Mouse (Mus musculus) MEL (cell line): Measurements from ENCODE around the gene Pde8b.

Source experiments
- CTCF ChIP-seq, 3 experiments: IDR thresholded peaks in 2 of 3; conservative IDR thresholded peaks in 1 of 3; 2 replicates each; pipeline ENCODE4 v1.5.1; 2011 to 2012; ENCODE audit warnings: low read length in 3 of 3, low read depth in 2 of 3, mild to moderate bottlenecking in 2 of 3, improper control_type of control experiment in 1 of 3, inconsistent platforms in 1 of 3, mixed read lengths in 1 of 3, moderate library complexity in 1 of 3; ENCODE audit not compliant: control insufficient read depth in 1 of 3, insufficient read depth in 1 of 3, poor library complexity in 1 of 3, severe bottlenecking in 1 of 3
- EP300 ChIP-seq, 2 experiments: IDR thresholded peaks; 2 replicates each; pipeline ENCODE4 v1.6.1; 2011; ENCODE audit warnings: improper control_type of control experiment in 2 of 2, low read length in 2 of 2, low read depth in 1 of 2, mild to moderate bottlenecking in 1 of 2
- ETS1 ChIP-seq: IDR thresholded peaks from 2 replicates; pipeline ENCODE4 v1.6.1; 2012; ENCODE audit warnings: low read depth, mild to moderate bottlenecking, inconsistent platforms, low read length, improper control_type of control experiment, moderate library complexity
- GABPA ChIP-seq: IDR thresholded peaks from 2 replicates; pipeline ENCODE4 v1.6.1; 2012; ENCODE audit warnings: low read depth, mild to moderate bottlenecking, inconsistent platforms, low read length, improper control_type of control experiment, moderate library complexity
- HCFC1 ChIP-seq: IDR thresholded peaks from 2 replicates; pipeline ENCODE4 v1.6.1; 2012; ENCODE audit warnings: low read depth, mild to moderate bottlenecking, inconsistent platforms, low read length, improper control_type of control experiment, moderate library complexity
- MEF2A ChIP-seq: IDR thresholded peaks from 2 replicates; pipeline ENCODE4 v1.6.1; 2014; ENCODE audit warnings: low read depth, mild to moderate bottlenecking, inconsistent platforms, low read length, improper control_type of control experiment; ENCODE audit not compliant: poor library complexity, insufficient replicate concordance, severe bottlenecking; ENCODE audit errors: extremely low read depth
- POLR2A ChIP-seq, 2 experiments: IDR thresholded peaks; 2 replicates each; pipeline ENCODE4 v1.6.1; 2011 to 2012; ENCODE audit warnings: low read length in 2 of 2, mild to moderate bottlenecking in 2 of 2, control low read depth in 1 of 2, improper control_type of control experiment in 1 of 2, low read depth in 1 of 2, moderate library complexity in 1 of 2; ENCODE audit not compliant: control insufficient read depth in 1 of 2, insufficient read depth in 1 of 2, poor library complexity in 1 of 2
- POLR2AphosphoS5 ChIP-seq: IDR thresholded peaks from 2 replicates; pipeline ENCODE4 v1.6.1; 2012; ENCODE audit warnings: low read depth, borderline replicate concordance, mild to moderate bottlenecking, inconsistent platforms, low read length, moderate library complexity, mixed read lengths
- TBP ChIP-seq: IDR thresholded peaks from 2 replicates; pipeline ENCODE4 v1.8.0; 2011; ENCODE audit warnings: low read depth, low read length, improper control_type of control experiment
- USF2 ChIP-seq, 2 experiments: IDR thresholded peaks; 2 replicates each; pipeline ENCODE4 v1.6.1; 2011 to 2012; ENCODE audit warnings: improper control_type of control experiment in 2 of 2, low read length in 2 of 2, borderline replicate concordance in 1 of 2, inconsistent platforms in 1 of 2, low read depth in 1 of 2, mild to moderate bottlenecking in 1 of 2; ENCODE audit not compliant: insufficient read depth in 1 of 2

GRCm38 (mm10) chr13:95221882-95222568 is 28.1 kb downstream of the Pde8b start:
- no peak for TF ChIP-seq ETS1
- no peak for TF ChIP-seq POLR2A (IDR thresholded peaks at IDR 0.05; ENCODE audit: control insufficient read depth in 1 of 2, insufficient read depth in 1 of 2, low read depth in 1 of 2, low read length in 2 of 2, poor library complexity in 1 of 2)
- TF ChIP-seq MEF2A: no peak
- TF ChIP-seq GABPA: no peak
- no peak for TF ChIP-seq CTCF (IDR thresholded peaks at IDR 0.05 in 2 of 3, conservative IDR thresholded peaks at IDR 0.05 in 1 of 3; ENCODE audit: control insufficient read depth in 1 of 3, insufficient read depth in 1 of 3, low read depth in 2 of 3, low read length in 3 of 3, poor library complexity in 1 of 3, severe bottlenecking in 1 of 3)
- TF ChIP-seq TBP: no peak
- no peak for TF ChIP-seq HCFC1
- TF ChIP-seq POLR2AphosphoS5: no peak
- no peak for TF ChIP-seq USF2 (IDR thresholded peaks at IDR 0.05; ENCODE audit: borderline replicate concordance in 1 of 2, insufficient read depth in 1 of 2, low read depth in 1 of 2, low read length in 2 of 2)
- no peak for TF ChIP-seq EP300 (IDR thresholded peaks at IDR 0.05; ENCODE audit: low read depth in 1 of 2, low read length in 2 of 2)
